Mouse (Mus musculus) left cerebral cortex, postnatal 10 days (tissue): Measurements from ENCODE around the gene Rasgef1c. TPM values are rescaled to one million over a fixed set of nuclear protein-coding genes. Genes with fewer than 3 reads are reported as not detected.

Source experiments
- DNase-seq, 2 experiments: peaks; one replicate each; pipeline ENCODE4 v3.0.0; 2021 to 2022; ENCODE audit warnings: low spot score in 2 of 2, mixed read lengths in 1 of 2; ENCODE audit errors: extremely low spot score in 1 of 2
- intact Hi-C: fragments of 180-260 bp; cut with DNase I; formaldehyde crosslinking; loops from one replicate; pipeline ENCODE4 v1.15.1; 2025
- total RNA-seq, 2 experiments: library from RNA; stranded (reverse); gene quantifications; 2 replicates each; pipeline ENCODE4 v1.2.3; 2021

The Rasgef1c gene
- total RNA-seq, 2 experiments from 2014 or later = 17.5 to 20.2 TPM

DNA sequence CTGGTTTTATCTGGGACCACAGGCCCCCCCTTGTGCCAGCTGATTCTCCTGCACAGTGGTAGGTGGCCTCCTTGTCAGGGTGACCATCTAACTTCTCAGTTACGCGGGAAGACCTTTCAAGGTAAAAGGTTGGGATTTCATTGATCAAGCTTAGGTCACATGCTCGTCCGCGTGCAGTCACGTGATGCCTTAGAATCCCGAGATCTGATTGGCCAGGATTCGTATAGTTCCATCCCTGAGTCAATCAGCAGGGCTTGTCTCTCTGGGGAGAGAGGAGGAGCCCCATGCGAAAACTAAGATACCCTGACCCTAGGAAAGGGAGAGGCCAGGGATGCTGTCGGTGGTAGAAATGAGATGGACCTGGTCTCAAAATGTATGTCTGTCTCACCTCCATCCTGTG, 56.4 kb downstream of the Rasgef1c start:
- intact Hi-C loops = loop anchor here (5.0 to 10.0 kb wide), 3 partner anchors 56 to 303 kb away; partner anchors contain the start of gene Rasgef1c
- no peak for DNase-seq

DNA sequence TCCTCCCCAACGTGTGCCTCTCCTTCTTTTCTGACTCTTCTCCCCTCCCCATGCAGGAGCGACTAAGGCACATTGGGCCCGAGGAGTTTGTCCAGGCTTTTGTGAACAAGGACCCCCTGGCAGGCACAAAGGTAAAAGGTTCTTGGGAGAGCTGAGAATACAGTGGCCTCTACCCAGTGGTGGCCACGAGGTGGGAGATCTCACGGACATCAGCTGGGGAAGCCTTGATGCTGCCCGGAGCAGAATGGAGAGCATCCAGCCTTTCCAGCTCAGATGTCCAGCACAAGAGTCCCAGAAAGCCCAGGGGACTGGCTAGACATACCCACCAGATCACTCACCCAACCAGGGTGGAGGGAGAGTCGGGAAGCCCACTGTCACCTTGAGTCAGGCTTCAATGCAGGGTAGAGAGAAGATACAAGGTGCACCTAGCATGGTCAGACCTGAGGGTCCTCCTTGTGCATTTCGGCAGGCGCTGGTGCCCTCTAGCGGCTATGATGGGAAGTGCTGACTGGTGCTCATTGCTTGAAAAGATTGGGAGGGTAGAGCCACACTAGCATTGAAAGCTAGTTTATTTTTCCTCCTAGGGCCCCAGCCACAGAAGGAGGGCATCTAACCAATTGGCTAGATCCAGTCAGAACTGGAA, 59.6 kb downstream of the Rasgef1c start:
- DNase-seq = peak; percentile 49 to 67
- intact Hi-C loops = no loop called here

DNA sequence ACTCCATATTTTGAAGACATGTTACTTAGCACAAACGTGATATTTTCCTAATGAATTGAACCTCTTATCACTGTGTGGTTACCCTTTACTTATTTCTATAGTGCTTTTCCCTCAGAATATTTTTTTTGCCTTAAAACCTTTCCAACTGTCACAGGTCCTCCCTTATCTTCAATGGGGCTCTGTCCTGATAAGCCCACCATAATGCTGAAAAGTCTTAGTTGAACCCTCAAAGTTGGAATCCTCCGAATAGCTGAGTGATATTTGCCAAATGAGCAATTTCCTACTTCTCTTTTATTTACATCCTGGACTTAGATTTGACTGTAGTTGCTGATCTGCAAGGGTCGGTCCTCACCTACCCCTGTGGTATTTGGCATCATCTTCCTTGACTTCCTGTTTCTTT, 63.7 kb downstream of the Rasgef1c start:
- intact Hi-C loops = no loop called here
- DNase-seq = no peak

DNA sequence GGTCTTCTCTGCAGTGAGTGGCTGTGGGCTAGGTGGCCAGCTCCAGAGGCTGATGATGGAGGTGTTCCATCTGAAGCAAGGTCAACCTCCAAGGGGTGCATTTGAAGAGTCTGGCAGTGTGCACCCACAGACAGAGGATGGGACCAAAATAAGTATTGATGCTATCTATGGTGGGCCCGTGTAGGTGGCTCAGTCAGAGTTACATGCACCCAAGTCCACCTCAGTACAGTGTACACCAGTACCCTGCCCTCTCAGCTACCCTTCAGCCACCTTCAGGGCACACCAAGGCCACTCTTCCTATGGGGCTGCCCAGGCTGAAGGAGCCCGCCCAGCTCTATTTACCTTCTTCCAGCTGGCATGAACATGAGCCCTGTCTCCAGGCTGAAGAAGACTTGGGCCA, 68.1 kb downstream of the Rasgef1c start:
- intact Hi-C loops = no loop called here
- no peak for DNase-seq

DNA sequence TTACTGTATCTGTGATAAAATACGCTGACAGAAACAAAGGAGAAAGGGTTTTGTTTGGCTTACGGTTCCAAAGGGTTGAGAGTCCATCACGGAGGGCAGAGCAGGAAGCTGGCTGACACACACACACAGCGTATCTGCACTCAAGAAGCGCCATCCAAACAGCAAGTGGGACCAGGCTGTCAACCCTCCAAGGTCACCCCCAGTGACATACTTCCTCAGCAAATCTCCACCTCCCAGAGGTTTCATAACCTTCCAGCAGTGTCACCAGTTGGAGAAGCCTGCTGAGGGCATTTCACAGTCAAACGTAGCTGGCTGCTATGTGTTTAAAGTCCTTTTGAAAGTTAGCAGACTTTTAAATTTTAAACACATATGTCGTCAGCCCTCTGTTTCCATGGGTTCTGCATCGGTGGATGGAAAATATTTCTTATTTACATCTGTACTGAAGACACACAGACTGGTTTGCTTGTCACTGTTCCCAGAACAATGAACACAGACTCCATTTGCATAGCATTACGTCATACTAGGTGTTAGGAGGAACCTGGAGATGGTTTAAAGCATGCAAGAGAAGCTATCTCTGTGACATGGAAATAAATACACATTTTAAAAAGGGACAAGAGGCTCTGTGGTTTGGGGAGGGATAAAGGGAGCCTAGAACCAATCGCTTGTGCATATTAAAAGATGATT, 72.2 kb downstream of the Rasgef1c start:
- no peak for DNase-seq
- intact Hi-C loops = no loop called here

DNA sequence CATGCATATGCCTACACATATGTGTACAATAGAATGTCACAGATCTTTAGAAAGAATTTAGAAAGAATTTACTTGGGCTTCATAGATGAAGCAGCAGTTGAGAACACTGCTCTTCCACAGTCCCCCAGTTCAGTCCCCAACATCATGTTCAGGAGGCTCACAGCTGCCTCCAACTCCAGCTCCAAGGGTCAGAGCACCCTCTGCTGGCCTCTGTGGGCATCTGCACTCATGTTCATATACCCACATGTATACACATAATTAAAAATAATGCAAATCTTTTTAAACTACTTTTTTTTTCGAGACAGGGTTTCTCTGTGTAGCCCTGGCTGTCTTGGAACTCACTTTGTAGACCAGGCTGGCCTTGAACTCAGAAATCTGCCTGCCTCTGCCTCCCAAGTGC, 73.0 kb downstream of the Rasgef1c start:
- intact Hi-C loops = no loop called here
- no peak for DNase-seq

DNA sequence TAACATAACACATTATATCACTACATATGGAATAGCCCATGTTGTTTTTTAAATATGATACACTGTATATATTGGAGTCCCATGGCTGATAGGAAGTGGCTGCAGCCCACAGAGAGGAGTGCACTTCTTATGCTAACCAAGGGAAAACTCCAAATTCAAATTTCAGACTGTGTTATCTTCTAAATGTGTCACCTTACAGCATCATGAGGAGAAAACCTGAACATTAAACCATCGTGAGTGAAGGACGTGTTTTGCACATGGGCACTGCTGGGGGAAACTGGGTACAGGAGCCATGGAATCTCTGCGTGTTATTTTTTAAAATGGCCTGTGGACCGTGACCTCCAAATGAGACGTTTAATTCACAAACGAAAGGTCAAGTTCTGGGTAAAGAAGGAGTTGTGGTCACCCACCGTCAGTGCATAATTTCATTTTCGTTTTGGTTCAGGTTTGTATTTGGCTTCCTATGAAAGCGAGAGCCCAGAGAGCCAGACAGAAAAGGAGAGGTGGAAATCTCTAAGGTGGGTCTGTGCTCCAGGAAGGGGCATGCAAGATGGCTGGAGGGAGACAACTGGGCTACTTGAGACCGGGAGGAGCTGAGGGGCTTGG, 76.4 kb downstream of the Rasgef1c start:
- intact Hi-C loops = no loop called here

DNA sequence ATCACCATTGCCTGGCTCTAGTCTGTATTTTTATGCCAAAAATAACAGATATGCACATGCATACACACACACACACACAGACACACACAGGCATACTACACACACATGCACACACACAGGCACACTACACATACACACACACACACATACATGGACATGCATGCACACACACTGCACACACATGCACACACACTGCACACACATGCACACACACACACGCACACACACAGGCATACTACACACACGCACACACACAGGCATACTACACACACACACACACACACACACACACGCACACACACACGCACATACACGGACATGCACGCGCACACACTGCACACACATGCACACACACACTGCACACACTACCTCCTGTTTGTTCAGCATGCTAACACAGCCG, 77.3 kb downstream of the Rasgef1c start:
- intact Hi-C loops = no loop called here
- DNase-seq = no peak

More for the DNA sequence above, 76.4 kb downstream of the Rasgef1c start:
- DNase-seq = no peak

DNA sequence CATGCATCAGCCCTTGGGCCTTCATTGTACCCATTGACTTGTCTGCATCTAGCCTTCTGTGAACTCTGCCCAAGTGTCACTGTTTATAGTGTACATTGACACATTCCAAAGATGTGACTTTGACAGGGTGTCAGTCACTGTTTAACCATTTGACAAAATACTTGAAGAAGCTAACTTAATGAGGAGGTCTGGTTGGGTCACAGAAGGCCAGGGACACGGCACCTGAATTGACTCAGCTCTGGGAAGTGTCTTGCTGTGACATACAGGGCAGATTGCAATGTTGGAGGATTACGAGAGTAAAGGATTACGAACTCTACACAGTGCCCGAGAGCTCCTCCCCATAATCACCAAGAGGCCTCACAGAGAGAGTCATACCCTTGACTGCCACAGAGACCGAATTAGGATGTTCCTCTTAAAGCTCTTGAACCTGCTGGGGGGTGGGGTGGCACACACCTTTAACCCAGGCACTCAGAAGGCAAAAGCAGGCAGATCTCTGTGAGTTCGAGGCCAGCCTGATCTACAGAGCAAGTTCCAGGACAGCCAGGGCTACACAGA, 79.1 kb downstream of the Rasgef1c start:
- no peak for DNase-seq
- intact Hi-C loops = no loop called here

DNA sequence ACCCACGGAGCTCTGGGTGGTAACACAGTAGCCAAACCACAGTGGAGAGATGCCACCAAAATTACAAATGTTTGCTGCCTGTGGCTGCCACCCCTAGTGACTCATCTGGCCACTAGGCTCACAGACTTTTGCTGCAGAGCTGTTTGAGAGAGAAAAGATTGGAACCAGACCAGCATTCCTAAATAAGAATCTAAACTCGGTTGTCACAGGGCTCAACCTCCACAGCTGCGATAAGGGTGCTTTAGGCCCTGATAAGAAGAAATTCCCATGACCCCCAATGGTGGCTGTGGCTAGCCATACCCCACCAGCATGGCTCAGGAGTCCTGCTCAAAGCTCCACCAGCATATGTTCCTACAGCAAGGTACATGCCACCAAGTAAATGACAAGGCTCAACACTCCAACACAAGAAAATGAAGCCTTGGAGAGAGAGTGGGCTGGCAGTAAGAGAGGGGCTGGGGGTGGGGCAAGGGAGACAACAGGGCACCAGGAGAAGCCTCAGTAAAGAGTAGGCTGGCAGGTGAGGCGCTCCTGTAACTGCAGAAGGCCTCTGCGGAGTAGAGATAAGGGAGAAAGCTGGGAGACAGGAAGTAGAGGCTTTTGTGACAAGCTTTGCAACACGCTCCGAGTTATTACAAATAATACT, 79.8 kb downstream of the Rasgef1c start:
- intact Hi-C loops = no loop called here
- no peak for DNase-seq

DNA sequence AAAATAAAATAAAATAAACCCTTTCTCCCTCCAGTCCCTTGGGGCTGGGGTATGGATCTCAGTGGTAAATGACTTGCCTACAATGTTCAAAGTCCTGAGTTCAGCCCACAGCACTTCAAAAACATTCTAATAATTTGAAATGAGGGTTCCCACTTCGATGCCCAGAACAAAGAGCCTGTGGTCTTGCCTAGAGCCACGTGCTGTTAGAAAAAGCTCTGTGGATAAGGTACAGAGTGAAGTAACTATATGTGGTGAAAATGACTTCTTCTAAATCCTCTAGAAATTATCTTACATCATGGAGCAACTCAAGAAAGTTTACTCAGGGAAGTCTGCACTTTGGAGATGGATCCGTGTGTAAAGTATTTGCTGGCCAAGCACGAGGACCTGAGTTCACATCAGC, 80.5 kb downstream of the Rasgef1c start:
- DNase-seq = no peak
- intact Hi-C loops = no loop called here

DNA sequence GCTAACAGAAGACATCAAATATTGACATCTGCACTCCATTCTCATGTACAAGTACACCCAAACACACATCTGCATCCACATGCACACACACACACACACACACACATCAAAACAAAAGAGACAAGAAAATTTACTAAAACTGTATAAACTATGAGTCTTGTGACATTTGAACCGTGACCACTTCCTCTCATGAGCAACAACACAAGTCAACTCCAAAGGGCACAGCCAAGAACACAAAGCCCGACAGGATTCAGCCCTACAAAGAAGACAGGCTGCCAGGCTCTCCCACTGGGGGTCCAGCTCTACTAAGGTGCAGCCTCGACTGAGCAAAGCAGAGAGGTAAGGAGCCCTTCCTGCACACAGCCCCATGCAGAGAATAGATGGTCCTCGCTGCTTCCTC, 81.2 kb downstream of the Rasgef1c start:
- intact Hi-C loops = no loop called here

DNA sequence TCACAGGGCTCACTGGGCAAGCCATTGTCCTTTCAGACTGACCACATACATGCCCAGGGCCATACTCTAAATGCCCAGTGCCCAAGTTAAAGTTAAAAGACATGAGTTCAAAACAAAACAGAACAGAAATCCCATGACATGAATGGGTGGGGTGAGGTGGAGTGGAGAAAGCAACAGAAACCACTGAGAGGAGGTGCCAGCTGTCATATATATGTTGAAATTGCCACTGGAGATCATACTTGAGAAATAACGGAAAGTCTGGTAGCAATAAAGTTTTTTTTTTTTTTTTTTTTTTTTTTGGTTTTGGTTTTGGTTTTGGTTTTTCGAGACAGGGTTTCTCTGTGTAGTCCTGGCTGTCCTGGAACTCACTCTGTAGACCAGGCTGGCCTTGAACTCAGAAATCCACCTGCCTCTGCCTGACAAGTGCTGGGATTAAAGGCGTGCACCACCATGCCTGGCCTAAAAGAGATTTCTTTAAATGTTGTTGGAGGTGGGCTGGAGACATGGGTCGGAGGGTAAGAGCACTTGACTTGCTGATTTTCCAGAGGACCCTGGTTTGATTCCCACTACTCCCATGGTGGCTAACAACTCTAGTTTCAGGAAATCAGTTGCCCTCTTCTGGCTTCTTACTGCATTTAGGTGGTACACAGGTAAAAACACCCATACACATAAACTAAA, 82.4 kb downstream of the Rasgef1c start:
- DNase-seq = no peak
- intact Hi-C loops = no loop called here

More for the DNA sequence above, 81.2 kb downstream of the Rasgef1c start:
- no peak for DNase-seq

DNA sequence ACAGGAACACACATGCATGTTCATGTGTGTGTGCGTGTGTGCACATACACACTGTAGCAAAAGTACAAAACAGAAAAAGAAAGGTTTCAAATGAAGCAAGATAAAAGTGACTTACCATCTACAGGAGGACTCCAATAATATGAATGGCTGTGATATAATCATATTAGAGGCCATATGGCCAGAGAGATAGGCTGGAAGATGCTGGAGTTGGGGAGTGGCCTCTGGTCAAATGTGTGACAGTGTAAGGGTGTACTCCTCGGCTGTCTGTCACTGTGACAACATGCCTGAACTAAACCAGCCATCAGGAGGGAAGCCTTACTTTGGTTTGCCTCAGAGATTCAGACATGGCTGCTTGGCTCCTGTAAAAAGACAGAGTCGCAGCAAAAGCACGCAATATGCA, 83.4 kb downstream of the Rasgef1c start:
- intact Hi-C loops = no loop called here
- no peak for DNase-seq

DNA sequence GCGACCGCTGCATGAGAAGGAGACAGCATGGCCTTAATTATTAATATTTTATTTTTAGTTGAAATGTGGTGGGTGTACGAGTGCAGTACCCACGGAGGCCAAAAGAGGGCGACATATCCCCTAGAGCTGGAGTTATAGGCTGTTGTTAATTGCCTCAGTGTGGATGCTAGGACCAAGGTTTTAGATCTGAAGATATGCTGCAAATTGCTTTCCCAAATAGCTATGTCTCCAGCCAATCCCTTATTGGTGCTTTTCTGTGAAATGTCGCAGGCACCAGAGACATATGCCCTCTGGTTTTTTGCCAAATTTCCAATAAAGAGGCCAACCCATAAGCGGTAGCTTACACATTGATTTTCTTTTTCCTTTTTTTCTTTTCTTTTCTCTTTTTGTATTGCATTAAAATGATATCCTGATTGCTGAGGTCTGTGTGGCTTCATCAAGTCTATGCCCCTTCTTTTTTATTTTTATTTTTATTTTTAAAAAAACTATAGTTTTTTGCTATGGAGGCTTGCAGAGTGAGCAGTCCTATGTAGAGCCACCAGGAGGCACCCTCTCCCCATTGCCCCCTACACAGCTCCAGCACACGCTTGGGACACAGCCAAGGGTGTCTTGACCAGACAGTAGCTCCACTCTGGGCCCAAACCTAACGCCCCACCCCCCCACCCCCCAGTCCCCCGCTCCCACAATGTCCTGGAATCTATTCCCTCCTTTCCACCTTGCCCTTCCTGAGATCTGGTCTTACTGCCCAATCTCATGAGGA, 84.8 kb downstream of the Rasgef1c start:
- peak; percentile 26 to 81 for DNase-seq
- intact Hi-C loops = loop anchor here (1.0 kb wide), 1 partner anchor 145 kb away; the partner anchor contains the start of gene Tbc1d9b

DNA sequence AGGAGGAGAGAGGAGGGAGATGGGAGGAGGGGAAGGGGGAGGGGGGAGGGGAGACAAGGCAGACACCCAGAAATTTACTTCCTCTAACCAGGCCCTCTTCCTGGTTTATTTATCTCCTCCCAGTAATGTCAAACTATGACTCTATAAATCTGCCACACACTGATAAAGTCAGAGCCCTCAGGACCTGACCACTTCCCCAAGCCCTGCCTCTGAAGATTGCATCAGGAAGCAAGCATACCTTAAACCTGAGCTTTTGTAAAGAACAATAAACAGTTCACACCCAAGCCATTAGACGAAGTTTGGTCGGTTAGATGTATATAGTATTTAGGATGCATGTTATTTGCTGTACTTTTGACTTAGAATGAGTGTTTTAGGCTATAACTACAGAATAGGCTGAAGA, 92.9 kb downstream of the Rasgef1c start:
- intact Hi-C loops = no loop called here
- no peak for DNase-seq

DNA sequence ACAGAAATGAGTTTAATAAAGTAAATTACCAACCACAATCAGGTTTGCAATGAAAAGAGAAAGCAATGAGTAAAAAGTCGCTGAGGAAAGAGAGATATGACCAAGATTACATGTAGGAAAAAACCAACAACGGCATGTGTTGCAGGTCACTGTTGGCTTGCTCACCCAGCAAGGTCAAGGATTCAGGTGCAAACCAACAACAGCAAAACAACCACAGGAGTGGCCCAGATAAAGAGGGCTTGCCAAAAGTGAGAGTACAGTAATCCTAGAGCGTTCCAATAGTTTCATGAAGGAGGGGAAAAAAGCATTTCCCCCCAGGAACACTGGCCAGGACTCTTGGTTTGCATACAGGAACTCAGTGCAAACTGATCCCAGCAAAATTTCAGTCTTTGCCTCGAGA, 94.8 kb downstream of the Rasgef1c start:
- intact Hi-C loops = no loop called here
- no peak for DNase-seq

DNA sequence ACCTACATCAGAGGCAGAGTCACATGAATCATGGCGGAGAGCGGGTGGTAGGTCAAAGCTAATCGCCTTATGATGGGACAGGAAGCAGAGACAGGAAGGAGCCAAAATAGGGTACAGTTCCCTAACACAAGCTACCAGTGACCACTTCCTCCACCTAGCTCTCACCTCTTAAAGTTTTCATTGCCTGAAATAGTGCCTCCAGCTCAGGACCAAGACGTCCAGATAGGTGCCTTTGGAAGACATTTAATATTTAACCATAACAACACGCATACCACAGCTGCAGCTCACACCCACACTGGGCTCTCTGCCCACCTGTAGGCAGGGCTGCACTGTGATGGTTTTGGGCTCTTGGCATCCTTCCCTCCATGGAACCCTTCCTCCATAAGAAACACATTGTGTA, 95.7 kb downstream of the Rasgef1c start:
- DNase-seq = no peak
- intact Hi-C loops = no loop called here
